Mouse (Mus musculus) neural tube, embryonic 15.5 days (tissue): ENCODE data around the gene Faim2. TPM values are rescaled to one million over a fixed set of nuclear protein-coding genes. Genes with fewer than 3 reads are reported as not detected.

Experiments used
- ATAC-seq: fragments of 200-750 bp; cut with Nextera tagmentation; 2 replicates; pipeline ENCODE4 v1.8.0; 2017; ENCODE audit warnings: mild to moderate bottlenecking, moderate TSS enrichment, moderate library complexity; ENCODE audit not compliant: low FRiP score
- H3K27ac ChIP-seq: fragments of 300-500 bp; sonication (generic); replicated peaks from 2 replicates; pipeline ENCODE4 v1.5.1; 2015; ENCODE audit warnings: mild to moderate bottlenecking, inconsistent platforms
- H3K27me3 ChIP-seq: fragments of 300-500 bp; sonication (generic); replicated peaks from 2 replicates; pipeline ENCODE4 v1.6.1; 2015; ENCODE audit warnings: inconsistent platforms
- H3K36me3 ChIP-seq: fragments of 300-500 bp; sonication (generic); 2 replicates; pipeline ENCODE4 v1.6.1; 2015; ENCODE audit warnings: inconsistent platforms
- H3K4me1 ChIP-seq: fragments of 300-500 bp; sonication (generic); 2 replicates; pipeline ENCODE4 v1.6.1; 2015; ENCODE audit warnings: inconsistent platforms
- H3K4me2 ChIP-seq: fragments of 300-500 bp; sonication (generic); 2 replicates; pipeline ENCODE4 v1.6.1; 2015; ENCODE audit warnings: inconsistent platforms, mild to moderate bottlenecking, moderate library complexity
- H3K4me3 ChIP-seq: fragments of 300-500 bp; sonication (generic); replicated peaks from 2 replicates; pipeline ENCODE4 v1.5.1; 2015; ENCODE audit warnings: mild to moderate bottlenecking, inconsistent platforms
- H3K9ac ChIP-seq: fragments of 300-500 bp; sonication (generic); replicated peaks from 2 replicates; pipeline ENCODE4 v1.6.1; 2015; ENCODE audit warnings: mild to moderate bottlenecking, inconsistent platforms
- H3K9me3 ChIP-seq: fragments of 300-500 bp; sonication (generic); replicated peaks from 2 replicates; pipeline ENCODE4 v1.6.1; 2016; ENCODE audit warnings: inconsistent platforms
- WGBS: fragments of 180-500 bp; shearing (Covaris S2); methylation state at CpG from one replicate; pipeline ENCODE4 v1.1.7; 2015; ENCODE audit warnings: mixed read lengths; 5-methylcytosine and 5-hydroxymethylcytosine counted together
- polyA plus RNA-seq: library from polyadenylated mRNA; unstranded; fragments of >200 nt; fragmentation: Nextera tagmentation; extraction: Ambion mirVana; gene quantifications from 2 replicates; pipeline ENCODE4 v1.2.1, GENCODE M21; 2015

Faim2 gene
- polyA plus RNA-seq, 1 experiment from 2014 or later = 57.5 TPM

DNA sequence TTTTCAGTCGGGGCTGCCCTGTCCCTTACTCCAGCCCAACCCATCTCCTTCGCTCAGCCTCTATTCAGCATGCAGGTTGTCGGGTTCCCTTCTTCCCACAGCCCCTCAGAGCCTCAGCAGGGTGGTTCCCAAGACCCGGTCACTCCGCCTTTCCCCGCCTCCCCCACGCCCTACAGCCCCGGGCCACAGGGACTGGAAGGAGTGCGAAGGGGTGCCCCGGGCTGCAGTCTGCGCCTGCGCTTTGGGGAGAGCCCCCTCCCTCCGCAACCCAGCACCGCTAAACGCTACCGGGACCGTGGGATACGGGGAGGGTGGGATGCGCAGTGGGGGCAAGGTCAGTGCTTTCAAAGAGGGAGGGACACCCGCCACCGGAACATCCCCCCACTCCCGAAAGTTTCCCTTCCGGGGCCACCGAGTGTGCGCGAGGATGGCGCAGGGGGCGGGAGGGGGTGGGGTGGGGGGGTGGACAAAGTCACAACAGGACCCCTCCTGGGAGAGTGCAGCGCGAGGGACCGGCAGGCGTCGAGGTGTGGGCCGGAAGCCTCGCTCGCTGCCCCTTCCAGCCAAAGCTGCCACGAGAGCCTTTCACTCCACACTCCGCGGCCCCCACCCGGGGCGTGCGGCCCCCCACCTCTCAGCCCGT lies 70.9 kb downstream of the Faim2 start:
- Histone ChIP-seq H3K9me3 (no peaks in the 10 kb centered on the region), H3K4me3 (peak overlapping the region; percentile 98)
- WGBS = under 1% methylated on average over 38 of the region's 43 CpGs

DNA sequence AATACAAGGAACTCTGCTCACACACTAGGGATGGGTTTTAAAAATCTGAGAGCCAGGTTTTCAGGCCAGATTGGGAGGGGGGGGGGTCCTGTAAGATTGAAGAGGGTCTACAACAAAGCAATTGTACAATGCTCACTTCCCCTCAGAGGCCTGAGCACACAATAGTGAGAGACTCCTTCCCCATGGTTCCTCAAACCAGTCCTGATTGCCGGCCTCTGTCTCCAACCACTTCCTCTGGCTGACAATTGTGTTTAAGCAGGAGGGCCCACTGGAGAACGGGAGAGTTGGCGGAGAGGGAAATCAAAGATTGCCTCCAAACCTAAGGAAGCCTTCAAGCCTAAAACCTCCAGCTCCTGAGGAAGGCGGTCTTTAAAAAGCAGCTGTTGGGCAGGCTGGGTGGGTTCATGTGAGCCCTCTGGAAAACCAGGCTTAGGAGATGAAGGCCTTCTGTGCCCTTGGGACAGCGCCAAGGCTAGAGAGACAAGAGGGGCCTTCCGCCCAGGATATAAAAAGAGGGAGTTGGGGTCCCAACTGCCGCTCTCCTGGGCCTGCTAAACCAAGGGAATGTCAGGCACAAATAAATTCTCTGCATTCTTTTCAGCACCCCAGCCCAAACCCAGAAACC lies 71.5 kb downstream of the Faim2 start:
- peak overlapping the region; percentile 98 for H3K4me3 ChIP-seq
- peaks cover 5% of the 10 kb centered on the region for H3K36me3 ChIP-seq
- peak overlapping the region; percentile 81 for H3K4me2 ChIP-seq
- peak overlapping the region; percentile 77 for H3K9ac ChIP-seq
- H3K27ac ChIP-seq = peak overlapping the region; percentile 96
- no peaks in the 10 kb centered on the region for H3K27me3 ChIP-seq
- no peaks in the 10 kb centered on the region for H3K9me3 ChIP-seq
- H3K4me1 ChIP-seq = peaks cover 59% of the 10 kb centered on the region
- ATAC-seq = no peak
- WGBS = 7% methylated on average over 7 of the region's 7 CpGs

More for the DNA sequence above, 70.9 kb downstream of the Faim2 start:
- Histone ChIP-seq H3K27me3 (no peaks in the 10 kb centered on the region), H3K36me3 (peaks cover 3% of the 10 kb centered on the region), H3K4me2 (peak overlapping the region; percentile 81), H3K9ac (peak overlapping the region; percentile 77), H3K4me1 (peaks cover 57% of the 10 kb centered on the region), H3K27ac (peak overlapping the region; percentile 96)
- ATAC-seq = peak; percentile 85

DNA sequence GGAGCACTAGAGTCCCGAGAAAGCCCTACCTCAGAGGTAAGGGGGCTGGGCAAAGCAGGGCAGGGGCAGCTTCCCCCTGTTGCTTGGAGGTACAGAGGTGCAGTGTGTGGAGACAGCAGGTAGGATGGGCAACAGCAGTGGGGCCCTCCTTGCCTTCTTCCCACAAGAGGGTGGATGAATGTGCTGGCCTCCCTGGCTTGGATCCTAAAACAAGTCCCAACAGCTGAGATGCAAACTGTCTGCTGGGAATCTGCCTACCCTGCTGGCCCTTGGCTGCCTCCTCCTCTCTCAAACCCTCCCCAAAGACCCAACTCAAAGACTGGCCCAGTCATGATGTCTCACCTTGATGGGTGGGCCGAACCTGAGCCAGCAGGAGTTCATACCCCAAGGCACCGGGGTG lies 72.5 kb downstream of the Faim2 start:
- Histone ChIP-seq H3K27ac (peak overlapping the region; percentile 96; the same call in 1 of the 2 replicates), H3K9me3 (no peaks in the 10 kb centered on the region), H3K36me3 (peaks cover 8% of the 10 kb centered on the region), H3K4me2 (peak overlapping the region; percentile 81), H3K9ac (0 out of 2 replicates have a peak overlapping the region, but pooled peaks have one; percentile 10), H3K4me3 (peak overlapping the region; percentile 98), H3K4me1 (peaks cover 59% of the 10 kb centered on the region), H3K27me3 (no peaks in the 10 kb centered on the region)
- ATAC-seq = no peak
- WGBS = 86% methylated on average over 3 of the region's 3 CpGs

DNA sequence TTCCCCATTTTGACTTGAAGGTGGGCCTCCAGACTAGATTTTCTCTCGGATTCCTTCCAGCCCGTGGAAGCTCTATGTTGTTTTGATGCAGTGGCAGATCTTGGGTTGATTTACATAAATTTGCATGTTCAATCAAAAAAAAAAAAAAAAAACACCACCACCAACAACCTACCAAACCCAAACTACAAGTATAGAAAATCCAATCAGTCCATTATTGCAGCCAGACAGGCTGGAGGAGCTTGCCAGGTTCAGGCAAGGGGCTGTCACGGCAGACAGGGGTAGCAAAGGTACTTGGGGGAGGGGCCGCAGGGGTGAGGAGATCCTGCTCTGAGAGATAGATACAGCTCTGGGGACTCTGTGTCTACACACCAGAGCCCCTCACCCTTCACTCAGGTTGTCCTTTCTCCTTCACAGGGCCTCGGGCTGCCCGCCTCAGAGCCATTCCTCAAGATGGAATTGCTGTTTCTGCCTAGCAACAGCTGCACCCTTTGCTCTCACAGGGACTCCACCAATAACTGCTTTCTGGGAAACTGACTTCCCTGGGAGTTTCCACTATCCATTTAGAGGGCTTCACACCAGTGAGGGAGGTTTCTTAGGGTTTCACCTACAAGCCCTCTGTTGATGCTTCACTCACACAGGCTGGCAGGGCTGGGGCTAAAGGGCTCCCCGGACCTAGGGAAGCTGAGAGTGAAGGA lies 73.2 kb downstream of the Faim2 start:
- peak overlapping the region; percentile 81; the same call in 1 of the 2 replicates for H3K4me2 ChIP-seq
- ATAC-seq = no peak

DNA sequence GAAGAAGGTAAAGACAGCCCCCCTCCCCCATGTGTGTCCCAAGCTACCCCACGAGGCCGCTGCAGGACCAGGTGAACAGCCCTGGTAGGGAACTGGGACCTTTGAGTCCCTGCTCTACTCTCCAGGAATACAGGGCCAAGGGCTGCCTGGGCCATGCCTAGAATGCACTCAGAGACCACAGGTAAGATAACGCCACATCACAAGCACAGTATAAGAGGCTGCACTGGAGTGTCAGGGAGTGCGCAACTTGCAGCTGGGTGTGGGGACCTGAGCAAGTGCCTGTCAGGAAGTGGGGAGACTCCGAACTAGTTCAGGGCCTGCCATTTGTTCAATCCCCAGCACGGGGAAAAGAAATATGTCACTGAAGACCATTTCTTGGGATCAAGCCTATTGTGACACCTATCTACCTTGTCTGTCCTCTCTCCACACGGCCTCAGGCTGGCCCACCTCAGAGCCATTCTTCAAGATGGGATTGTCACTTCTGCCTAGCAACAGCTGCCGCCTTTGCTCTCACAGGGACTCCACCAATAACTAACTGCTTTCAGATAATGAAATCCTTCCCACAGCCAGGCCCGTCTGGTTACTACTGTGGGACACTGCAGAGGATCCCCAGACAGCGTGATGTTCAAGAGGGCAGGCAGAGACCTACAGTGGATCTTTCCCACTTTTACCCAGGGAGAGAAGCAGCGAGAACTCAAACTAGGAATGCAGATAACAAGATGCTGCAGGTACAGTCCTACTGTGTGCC lies 74.6 kb downstream of the Faim2 start:
- Histone ChIP-seq H3K4me2 (no peak overlapping the region), H3K27me3 (no peaks in the 10 kb centered on the region), H3K9me3 (no peaks in the 10 kb centered on the region), H3K9ac (no peak overlapping the region), H3K36me3 (peaks cover 8% of the 10 kb centered on the region), H3K4me1 (peaks cover 69% of the 10 kb centered on the region), H3K27ac (no peak overlapping the region), H3K4me3 (no peak overlapping the region)
- no peak for ATAC-seq
- 71% methylated on average over 11 of the region's 11 CpGs for WGBS

More for the DNA sequence above, 73.2 kb downstream of the Faim2 start:
- Histone ChIP-seq H3K36me3 (peaks cover 8% of the 10 kb centered on the region), H3K9me3 (no peaks in the 10 kb centered on the region), H3K27me3 (no peaks in the 10 kb centered on the region), H3K27ac (peak overlapping the region; percentile 96; the same call in 1 of the 2 replicates), H3K9ac (no peak overlapping the region), H3K4me3 (no peak overlapping the region), H3K4me1 (peaks cover 63% of the 10 kb centered on the region)
- 71% methylated on average over 7 of the region's 7 CpGs for WGBS

DNA sequence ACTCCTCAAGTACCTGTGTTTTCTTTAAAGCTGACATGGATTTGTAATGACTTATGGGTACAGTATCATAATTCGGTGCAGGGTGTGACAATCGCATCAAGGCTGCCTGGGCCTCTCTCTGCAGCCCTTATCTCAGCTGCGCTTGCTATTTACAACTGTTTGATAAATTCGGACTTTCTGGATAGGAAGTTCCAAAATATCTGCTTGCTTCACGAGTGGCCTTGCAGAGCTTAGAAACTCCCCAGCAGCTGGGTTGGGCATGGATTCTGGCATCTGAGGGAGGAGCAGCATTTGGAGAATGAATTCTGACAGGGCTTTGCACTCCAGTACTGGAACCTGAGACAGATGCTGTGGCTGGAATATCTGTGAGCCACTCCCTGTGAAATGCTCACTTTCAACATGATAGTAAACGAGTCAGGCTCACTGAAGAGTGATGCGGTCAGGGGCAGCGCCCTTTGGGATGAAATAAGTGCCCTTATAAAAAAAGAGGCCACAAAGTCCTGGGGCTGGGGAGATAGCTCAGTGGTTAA lies 78.1 kb downstream of the Faim2 start:
- Histone ChIP-seq H3K4me3 (no peak overlapping the region), H3K4me2 (no peak overlapping the region), H3K27me3 (no peaks in the 10 kb centered on the region), H3K9me3 (no peaks in the 10 kb centered on the region), H3K36me3 (peaks cover 8% of the 10 kb centered on the region), H3K27ac (peak overlapping the region; percentile 46), H3K4me1 (peaks cover 57% of the 10 kb centered on the region), H3K9ac (peak overlapping the region; percentile 21; the same call in 1 of the 2 replicates)
- 83% methylated on average over 8 of the region's 8 CpGs for WGBS
- no peak for ATAC-seq

DNA sequence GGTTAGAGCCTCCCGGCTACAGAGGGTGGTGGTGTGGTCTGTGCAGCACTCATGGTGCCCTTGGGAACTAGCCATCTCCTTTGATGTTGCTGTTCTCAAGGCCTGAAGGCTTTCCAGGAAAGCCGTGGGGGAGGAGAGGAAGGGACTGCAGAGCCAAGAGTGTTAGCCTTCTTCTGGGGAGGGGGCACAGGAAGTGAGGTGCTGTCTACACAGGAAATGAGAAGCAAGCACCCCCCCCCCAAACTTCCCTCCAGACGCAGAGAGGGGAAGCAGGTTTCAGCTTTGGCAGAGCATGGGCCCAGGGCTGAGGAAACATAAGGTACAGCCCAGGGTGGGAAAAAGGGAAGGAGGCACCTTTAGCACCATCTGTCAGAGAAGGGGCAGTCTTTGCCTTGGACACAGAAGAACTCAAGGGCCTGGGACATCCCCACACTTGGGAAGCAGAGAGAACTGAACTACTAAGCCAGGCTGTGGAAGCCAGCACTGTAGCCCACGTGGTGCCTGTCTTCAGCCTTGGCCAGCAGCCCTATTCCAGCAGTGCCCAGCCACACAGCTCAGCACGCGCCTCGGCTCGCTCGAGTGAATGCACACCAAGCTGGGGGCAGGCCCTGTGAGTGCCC lies 78.7 kb downstream of the Faim2 start:
- Histone ChIP-seq H3K4me3 (no peak overlapping the region), H3K4me1 (peaks cover 51% of the 10 kb centered on the region), H3K4me2 (no peak overlapping the region), H3K36me3 (peaks cover 8% of the 10 kb centered on the region), H3K27ac (peak overlapping the region; percentile 46), H3K9ac (peak overlapping the region; percentile 21; the same call in 1 of the 2 replicates), H3K9me3 (no peaks in the 10 kb centered on the region), H3K27me3 (no peaks in the 10 kb centered on the region)
- 63% methylated on average over 9 of the region's 9 CpGs for WGBS
- peak; percentile 59; the same call in 1 of the 2 replicates for ATAC-seq

Other genes starting within 250 kb of the Faim2 start
- 95.7 and 111 TPM in 2 replicates for gene Prpf40b, start 233.1 kb downstream of the Faim2 start, polyA plus RNA-seq
- gene Fam186b, start 232.3 kb downstream of the Faim2 start, polyA plus RNA-seq = 0.73 and 0.97 TPM in 2 replicates
- gene Fmnl3, start 157.7 kb downstream of the Faim2 start, polyA plus RNA-seq = 7.9 and 11.9 TPM in 2 replicates
- 289 and 350 TPM in 2 replicates for gene Tmbim6, start 135.3 kb downstream of the Faim2 start, polyA plus RNA-seq
- 12.4 and 13.0 TPM in 2 replicates for gene Nckap5l, start 70.4 kb downstream of the Faim2 start, polyA plus RNA-seq
- gene Bcdin3d, start 53.4 kb downstream of the Faim2 start, polyA plus RNA-seq = 17.0 and 19.0 TPM in 2 replicates
- not detected in 2 replicates for gene Aqp2, start 50.9 kb upstream of the Faim2 start, polyA plus RNA-seq
- 1.00 and 3.7 TPM in 2 replicates for gene Aqp5, start 62.6 kb upstream of the Faim2 start, polyA plus RNA-seq
- gene Aqp6, start 73.2 kb upstream of the Faim2 start, polyA plus RNA-seq = 0.64 and 0.72 TPM in 2 replicates
- 59.4 and 84.9 TPM in 2 replicates for gene Racgap1, start 123.5 kb upstream of the Faim2 start, polyA plus RNA-seq
- gene Asic1, start 142.2 kb upstream of the Faim2 start, polyA plus RNA-seq = 59.3 and 68.9 TPM in 2 replicates
- 80.2 and 91.5 TPM in 2 replicates for gene Smarcd1, start 174.0 kb upstream of the Faim2 start, polyA plus RNA-seq
- gene Gm17349, start 177.3 kb upstream of the Faim2 start, polyA plus RNA-seq = not detected in 2 replicates
- gene Gpd1, start 189.3 kb upstream of the Faim2 start, polyA plus RNA-seq = 4.5 and 5.2 TPM in 2 replicates
- 178 and 182 TPM in 2 replicates for gene Cox14, start 197.5 kb upstream of the Faim2 start, polyA plus RNA-seq
- gene Cers5, start 244.7 kb upstream of the Faim2 start, polyA plus RNA-seq = 82.2 and 92.1 TPM in 2 replicates